Mouse (Mus musculus) embryo, embryonic 11.5 days (tissue): ENCODE measurements around the gene Col7a1.

Experiments
- DNase-seq: peaks from one replicate; pipeline ENCODE4 v3.0.0-alpha.2; 2012; ENCODE audit warnings: low read depth, low spot score

The Col7a1 gene

GRCm38 (mm10) chr9:108953081-108953636 lies at the start of gene Col7a1:
TSS of gene Col7a1 (plus strand) at chr9:108953586.
- no peak for DNase-seq

GRCm38 (mm10) chr9:108912308-108912707 lies 41.1 kb upstream of the Col7a1 start:
- no peak for DNase-seq

DNA sequence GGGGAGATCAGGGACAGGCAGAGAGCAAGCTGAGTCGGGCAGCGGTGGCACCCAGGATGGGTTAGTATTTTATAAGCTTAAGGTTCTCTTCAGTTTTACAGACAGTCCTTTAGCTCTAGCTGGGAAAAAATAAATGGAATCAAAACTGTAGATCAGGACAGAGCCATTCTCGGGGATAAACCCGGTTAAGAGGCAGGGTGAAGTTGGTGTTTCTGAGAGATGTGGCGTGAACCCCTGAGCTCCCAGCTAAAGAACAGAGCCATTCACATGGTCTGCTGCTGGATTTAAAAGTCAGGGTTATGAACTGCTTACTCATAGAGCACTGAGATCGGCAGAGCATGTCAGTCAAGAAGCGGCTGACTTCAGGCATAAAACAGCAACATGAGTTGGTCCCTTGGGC lies 40.2 kb upstream of the Col7a1 start:
- no peak for DNase-seq

DNA sequence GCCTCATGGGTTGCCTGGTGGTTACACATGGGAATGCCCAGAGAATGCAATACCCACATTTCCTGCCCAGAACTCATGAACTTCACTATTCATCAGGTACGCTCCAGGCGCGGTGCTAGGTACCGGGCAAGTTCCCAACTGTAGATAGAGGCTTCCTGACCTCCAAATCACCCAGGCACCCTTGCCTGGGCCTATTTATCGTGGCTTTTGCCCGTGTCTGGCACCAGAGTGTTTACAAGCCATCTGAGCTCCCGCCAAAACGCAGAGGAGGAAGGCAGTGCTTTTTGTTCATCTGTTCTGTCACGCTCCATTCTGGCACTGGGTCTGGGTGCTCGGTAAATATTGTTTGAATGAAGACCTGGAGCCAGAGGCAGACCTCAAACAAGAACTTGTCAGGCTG lies 39.8 kb upstream of the Col7a1 start:
- DNase-seq: no peak

DNA sequence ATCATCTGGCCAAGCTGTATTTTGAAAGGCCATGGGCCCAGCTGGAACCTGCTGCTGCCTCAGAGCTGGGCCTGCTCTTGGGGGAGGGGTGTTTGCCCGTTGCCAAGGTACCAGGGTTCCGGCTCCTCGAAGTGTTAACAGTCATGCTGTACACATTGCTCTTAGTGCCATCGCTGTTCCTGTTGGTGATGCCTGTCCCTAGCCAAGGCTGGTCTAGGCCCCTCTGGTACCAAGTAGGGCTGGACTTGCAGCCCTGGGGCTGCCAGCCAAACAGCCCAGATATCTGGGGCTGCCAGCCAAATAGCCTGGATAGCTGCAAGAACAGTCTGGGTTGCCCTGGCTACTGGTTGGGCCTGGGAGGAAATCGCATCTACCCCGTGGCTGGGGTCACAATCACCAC lies 38.9 kb upstream of the Col7a1 start, which contains the start of gene Tmem89:
TSS of gene Tmem89 (plus strand) at position 129 of the 400 bp plus-strand sequence.
- DNase-seq: no peak

DNA sequence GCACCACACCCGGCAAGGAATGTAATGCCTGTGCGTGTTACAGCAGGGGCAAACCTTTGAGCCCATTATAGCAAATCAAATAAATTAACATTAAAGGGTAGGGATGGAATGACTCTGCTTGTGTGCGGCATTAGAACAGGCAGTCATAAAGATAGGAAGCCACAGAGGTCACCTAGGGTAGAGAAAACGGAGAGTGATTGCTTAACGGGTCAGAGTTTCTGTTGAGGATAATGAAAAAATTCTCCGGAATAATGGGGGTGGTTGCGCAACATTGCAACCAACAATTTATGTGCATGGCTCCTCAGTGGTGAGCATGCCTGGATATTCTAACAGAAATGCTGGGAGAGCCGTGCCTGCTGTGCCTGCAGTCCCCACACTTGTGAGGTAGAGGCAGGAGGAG lies 27.5 kb upstream of the Col7a1 start:
- no peak for DNase-seq

DNA sequence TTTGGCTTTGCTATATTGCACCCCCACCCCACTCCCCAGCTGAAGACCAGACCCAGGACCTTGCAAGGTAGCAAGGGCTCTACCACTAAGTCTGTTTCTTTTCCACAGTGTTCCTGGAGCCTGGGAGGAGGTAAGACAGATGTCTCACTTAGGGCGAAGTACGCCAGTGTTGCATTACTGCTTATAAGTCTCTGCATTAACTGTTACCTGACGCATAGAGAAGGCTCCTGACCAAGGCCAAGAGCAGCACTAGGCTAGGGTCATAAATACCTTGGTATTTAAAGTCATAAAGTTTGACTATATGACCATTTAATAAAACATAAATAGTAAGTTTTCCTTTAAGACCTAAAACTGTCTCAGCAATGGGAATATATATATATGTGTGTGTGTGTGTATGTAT lies 25.0 kb upstream of the Col7a1 start:
- no peak for DNase-seq

DNA sequence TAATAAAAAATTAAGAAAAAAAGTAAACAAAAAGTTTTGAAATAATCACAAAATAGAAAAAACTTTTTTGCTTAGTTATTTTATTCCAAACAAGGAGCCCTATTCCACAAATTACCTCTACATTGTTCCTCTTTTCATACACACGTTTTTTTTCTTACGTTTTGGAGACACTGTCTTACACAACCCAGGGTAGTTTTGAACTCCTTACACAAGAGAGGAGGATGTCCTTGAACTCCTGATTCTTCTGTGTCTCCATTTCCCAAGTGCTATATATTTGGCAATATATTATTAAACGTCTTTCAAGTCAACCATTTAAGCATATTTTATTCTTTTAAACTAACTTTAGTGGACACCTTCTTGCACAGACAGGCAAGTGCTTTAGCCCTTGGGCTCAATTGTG lies 17.4 kb upstream of the Col7a1 start:
- DNase-seq: no peak

GRCm38 (mm10) chr9:108936418-108937364 lies 16.7 kb upstream of the Col7a1 start, which contains the start of gene Uqcrc1:
TSS of gene Uqcrc1 (plus strand) at chr9:108936633.
- DNase-seq: peak; percentile 100

DNA sequence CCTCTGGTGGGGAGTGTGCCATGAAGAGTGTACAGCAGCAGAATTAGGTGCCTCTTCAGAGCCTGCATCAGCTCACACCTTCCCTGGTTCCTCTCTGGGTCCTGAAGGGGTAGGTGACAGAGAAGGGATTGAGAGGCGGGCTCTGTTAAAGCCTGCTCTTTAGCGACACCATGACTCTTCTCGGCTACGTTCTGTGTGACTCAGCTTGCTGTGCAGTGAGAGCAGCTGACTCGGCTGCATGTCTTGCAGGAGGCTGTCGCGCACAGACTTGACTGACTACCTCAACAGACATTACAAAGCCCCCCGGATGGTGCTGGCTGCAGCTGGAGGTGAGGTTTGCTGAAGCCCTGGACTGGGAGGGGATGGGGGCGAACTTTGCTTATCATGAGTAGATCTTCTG lies 8.3 kb upstream of the Col7a1 start:
- no peak for DNase-seq

GRCm38 (mm10) chr9:108945608-108946007 lies 7.8 kb upstream of the Col7a1 start:
- DNase-seq: no peak

DNA sequence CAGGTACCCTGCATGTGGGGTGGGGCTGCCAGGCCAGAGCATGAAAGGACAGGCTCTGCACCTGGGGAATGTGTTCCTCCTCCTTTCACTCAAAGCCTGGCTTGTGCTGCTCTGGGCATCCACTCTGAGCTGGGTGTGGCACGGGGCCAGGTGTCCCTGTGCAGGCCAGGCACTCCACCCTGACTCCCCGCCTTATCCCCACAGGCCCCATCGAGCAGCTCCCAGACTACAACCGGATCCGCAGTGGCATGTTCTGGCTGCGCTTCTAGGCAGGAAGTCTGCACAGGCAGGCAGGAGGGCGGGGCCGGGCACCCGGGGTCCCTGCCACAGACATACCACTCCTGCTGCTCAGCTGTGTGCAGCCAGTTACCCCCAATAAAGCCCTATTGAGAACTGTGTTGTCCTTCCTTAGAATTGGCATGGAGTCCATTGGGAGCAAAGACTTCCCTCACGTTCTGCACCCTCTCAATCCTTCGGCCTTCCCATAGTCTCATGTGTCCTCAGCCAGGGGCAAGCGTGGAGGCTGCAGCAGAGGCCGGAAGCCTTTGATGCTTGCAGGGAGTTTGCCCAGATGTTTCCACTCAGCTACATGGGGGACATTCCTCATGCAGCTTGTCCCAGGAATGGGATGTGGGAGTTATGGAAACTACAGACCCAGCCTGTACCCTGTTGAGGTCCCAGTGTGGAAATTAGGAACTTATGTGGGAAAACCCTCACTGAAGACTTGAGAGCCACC lies 4.0 kb upstream of the Col7a1 start:
- DNase-seq: peak; percentile 17

DNA sequence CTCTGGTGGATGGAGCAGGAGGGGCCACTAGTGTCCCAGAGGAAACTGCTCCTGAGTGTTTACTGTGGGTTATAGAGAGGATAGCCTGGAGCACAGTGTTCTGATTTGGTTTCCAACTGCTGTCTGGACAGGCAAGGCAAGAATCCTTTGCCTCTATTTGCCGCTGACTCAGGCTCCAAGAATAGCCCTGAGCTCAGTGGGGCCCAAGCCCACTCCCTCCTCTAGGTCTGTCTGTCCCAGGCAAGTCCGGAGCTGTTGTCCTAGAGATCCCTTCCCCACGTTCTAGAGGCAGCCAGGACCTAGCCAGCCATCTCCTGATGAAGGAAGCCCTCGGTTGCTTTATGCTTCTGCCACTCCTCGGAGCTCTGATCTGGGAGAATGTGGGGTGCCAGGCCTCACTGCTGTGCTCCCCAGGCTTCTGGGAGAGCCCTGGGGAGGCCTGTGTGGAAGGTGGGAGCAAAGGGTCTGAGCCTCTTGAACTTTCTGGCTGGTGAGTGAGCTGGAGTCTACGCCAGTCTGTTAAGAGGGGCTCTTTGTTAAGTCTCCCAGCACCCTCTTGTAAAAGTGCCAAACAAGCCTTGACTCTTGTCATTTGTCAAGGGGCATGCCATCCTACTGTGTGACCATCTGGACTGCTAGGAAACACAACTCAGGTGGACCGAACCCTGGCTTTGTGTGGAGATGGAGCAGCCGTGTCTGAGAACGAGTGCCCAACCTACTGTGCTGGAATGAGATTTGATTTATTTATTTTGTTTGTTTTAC lies 3.2 kb upstream of the Col7a1 start:
- no peak for DNase-seq

GRCm38 (mm10) chr9:108955241-108955640 lies 1.9 kb downstream of the Col7a1 start:
- DNase-seq: no peak

GRCm38 (mm10) chr9:108955846-108956245 lies 2.5 kb downstream of the Col7a1 start:
- DNase-seq: no peak

DNA sequence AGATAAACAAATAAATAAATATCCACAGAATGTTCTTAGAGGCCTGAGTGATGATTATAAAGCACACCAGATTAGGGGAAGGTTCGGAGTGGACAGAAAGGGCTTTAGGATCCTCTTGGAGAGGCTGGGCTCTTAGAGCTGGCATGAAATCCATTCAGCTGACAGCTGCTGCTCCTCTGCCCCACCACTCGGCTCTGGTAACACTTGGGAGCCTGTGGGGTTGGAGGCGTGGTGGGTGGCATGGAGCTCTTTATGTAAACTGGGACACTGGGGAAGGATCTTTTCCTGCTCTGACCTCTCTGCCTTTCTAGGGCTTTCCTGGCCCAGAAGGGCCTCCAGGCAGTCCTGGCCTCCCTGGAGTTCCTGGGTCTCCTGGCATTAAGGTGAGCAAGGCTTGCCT lies 10.2 kb downstream of the Col7a1 start:
- DNase-seq: no peak

DNA sequence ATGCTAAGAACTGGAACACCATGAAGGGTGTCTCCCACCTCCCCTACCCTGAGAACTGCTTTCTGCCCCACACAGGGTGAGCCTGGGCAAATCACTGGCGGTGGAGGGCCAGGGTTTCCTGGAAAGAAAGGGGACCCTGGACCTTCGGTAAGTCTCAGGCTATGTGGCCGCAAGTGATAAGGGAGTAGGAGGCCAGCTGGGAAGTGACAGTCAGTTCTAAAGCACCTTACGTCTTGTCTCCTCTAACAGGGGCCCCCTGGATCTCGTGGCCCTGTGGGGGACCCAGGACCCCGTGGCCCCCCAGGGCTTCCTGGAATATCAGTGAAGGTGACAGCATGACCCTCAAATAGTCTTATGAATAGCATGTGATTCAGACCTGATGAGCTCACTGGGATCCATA lies 11.0 kb downstream of the Col7a1 start:
- DNase-seq: no peak

DNA sequence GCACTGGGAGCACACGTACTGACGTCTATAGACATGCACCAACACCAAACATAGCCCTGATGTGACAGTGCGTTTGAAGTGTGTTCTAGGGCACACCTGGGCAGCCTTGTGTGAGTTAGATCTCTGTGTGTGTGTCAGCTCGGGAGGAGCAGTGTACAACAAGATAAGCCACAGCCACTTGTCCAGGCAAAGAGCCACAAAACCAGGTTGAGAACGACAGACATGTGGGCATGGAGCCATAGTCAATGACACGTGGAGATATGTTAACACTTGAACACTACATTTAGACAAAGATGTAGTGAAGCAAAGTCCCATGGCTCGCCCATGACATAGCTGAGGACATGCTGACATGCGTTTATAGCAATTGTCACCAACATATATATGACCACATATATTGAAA lies 17.2 kb downstream of the Col7a1 start:
- DNase-seq: no peak

DNA sequence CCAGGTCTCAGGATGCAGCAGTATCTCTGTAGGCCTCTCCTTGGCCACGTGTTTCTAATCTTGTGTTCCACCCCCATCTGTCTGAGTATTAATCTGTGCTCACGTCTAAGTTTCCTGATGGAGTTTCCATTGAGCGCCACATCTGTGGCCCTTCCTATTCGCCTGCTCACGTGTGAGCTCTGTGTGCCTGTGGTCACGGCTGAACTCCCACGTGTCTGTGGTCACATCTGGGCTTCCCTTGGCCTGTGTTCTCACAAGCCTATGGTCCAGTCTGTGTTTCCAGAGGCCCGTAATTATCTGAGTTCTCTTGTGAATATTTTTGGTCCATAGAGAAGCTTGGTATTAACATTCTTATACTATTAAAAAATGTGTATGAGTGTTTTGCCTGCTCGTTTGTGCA lies 23.1 kb downstream of the Col7a1 start:
- DNase-seq: no peak

GRCm38 (mm10) chr9:108977966-108978365 lies 24.6 kb downstream of the Col7a1 start:
- DNase-seq: no peak

DNA sequence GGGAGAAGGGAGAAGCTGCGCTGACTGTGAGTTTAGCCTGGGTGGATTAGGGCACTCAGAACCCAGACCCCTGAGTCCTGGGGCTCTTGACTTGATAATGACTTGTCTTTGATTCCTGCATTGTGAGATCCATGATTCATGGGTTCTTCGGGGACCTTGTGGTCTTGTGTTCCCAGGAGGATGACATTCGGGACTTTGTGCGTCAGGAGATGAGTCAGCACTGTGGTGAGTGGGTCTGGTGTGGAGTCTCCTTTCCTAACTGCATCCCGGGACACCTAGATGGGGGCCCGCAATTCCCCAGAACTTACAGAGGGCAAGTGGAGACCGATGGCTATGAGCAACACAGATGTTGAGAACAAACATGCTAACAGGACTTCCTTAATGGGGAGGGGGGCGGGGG lies 29.1 kb downstream of the Col7a1 start:
- no peak for DNase-seq

DNA sequence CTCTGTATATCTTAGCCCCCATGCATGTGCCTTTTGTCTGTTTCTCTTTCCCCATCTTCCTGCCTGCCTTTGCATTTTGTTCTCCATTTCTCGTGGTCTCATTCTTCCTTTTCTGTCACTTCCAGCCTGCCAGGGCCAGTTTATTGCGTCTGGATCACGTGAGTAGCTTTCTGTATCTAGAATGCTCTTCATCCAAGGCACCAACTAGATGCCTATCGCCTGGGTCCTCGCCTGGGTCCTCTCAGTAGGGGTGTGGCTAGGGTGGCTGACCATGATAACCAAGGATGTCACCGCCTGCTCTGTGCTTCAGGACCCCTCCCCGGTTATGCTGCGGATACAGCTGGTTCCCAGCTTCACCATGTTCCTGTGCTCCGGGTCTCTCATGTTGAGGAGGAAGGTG lies 29.8 kb downstream of the Col7a1 start:
- DNase-seq: no peak
